ENCODE assay signal across 17 mouse cellular contexts in the genomic region with DNA sequence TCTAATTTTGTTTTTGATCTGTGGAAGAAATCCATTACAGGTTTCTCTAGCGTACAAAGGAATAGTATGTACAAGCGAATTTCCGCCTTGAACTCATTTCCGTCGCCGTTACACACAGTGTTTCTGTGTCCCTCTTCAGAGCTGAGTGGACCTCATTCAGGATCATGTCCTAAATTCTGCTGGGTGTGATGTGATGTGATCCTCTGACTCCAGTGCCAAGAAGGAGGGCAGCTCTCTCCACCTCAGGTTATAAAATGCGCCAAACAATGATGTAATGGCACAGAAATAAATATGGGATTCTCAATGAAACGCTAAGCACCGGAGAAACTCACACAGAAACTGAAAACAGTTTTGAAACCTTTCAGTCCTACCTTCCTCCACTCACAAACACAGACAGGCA. TPM values are rescaled to one million over a fixed set of nuclear protein-coding genes. Genes with fewer than 3 reads are reported as not detected.
A peak's percentile ranks its signal among the peaks of the same experiment; 100 is the strongest.
DNase-seq lines count a peak whose midpoint lies in the region; ATAC-seq and TF ChIP-seq lines count a peak whose summit lies in the region.
"Had no signal": no experiment of that assay in that cellular context is flagged by ENCODE, and none has a peak within 500 bp of the region (broad histone marks: within the 10 kb centered on the region; RNA-seq: fewer than 3 reads in every experiment).

No protein-coding gene starts in this region.

- H3K9me3 ChIP-seq in heart, embryonic 15.5 days (replicated peaks) = no peaks in the 10 kb centered on the region
- no peaks in the 10 kb centered on the region for H3K9me3 ChIP-seq in intestine, embryonic 15.5 days
- H3K9me3 ChIP-seq: hindbrain, embryonic 13.5 days; midbrain, embryonic 13.5 days had no signal

- peak overlapping the region; percentile 45 for H3K27ac ChIP-seq in heart, embryonic 15.5 days
- H3K27ac ChIP-seq in intestine, embryonic 15.5 days = peak overlapping the region; percentile 72
- peak overlapping the region; percentile 73 for H3K27ac ChIP-seq in small intestine, adult 2 months (ENCODE audit: insufficient read depth, low read depth, low read length)
- H3K27ac ChIP-seq: hindbrain, embryonic 13.5 days; kidney, postnatal 0 days; liver, embryonic 14.5 days; midbrain, embryonic 13.5 days had no signal

- no peak overlapping the region for H3K4me2 ChIP-seq in heart, embryonic 15.5 days
- peak overlapping the region; percentile 14 for H3K4me2 ChIP-seq in intestine, embryonic 15.5 days (replicated peaks)
- H3K4me2 ChIP-seq: hindbrain, embryonic 13.5 days; midbrain, embryonic 13.5 days had no signal

- peaks cover 15% of the 10 kb centered on the region for H3K4me1 ChIP-seq in heart, embryonic 15.5 days (replicated peaks)
- peaks cover 15% of the 10 kb centered on the region; the same call in 1 of the 2 replicates for H3K4me1 ChIP-seq in intestine, embryonic 15.5 days (replicated peaks)
- H3K4me1 ChIP-seq in small intestine, adult 2 months (ENCODE audit: control insufficient read depth, insufficient read depth, insufficient read length, low read length) = peaks cover 22% of the 10 kb centered on the region
- H3K4me1 ChIP-seq: hindbrain, embryonic 13.5 days; midbrain, embryonic 13.5 days had no signal

- H3K4me3 ChIP-seq in heart, embryonic 15.5 days = no peak overlapping the region
- H3K4me3 ChIP-seq in intestine, embryonic 15.5 days (replicated peaks) = no peak overlapping the region
- H3K4me3 ChIP-seq in small intestine, adult 2 months (ENCODE audit: low read depth, low read length) = no peak overlapping the region
- H3K4me3 ChIP-seq: hindbrain, embryonic 13.5 days; midbrain, embryonic 13.5 days had no signal

- no peaks in the 10 kb centered on the region for H3K27me3 ChIP-seq in heart, embryonic 15.5 days
- H3K27me3 ChIP-seq in intestine, embryonic 15.5 days (replicated peaks) = no peaks in the 10 kb centered on the region
- no peaks in the 10 kb centered on the region for H3K27me3 ChIP-seq in small intestine, adult 2 months (ENCODE audit: control insufficient read depth, insufficient read depth, low read length)
- H3K27me3 ChIP-seq: hindbrain, embryonic 13.5 days; midbrain, embryonic 13.5 days had no signal

- no peaks in the 10 kb centered on the region for H3K36me3 ChIP-seq in heart, embryonic 15.5 days
- no peaks in the 10 kb centered on the region for H3K36me3 ChIP-seq in intestine, embryonic 15.5 days
- no peaks in the 10 kb centered on the region for H3K36me3 ChIP-seq in small intestine, adult 2 months (ENCODE audit: control insufficient read depth, insufficient read depth, low read length)
- H3K36me3 ChIP-seq: hindbrain, embryonic 13.5 days; midbrain, embryonic 13.5 days had no signal

- no peak overlapping the region for H3K9ac ChIP-seq in heart, embryonic 15.5 days
- no peak overlapping the region for H3K9ac ChIP-seq in intestine, embryonic 15.5 days
- H3K9ac ChIP-seq: hindbrain, embryonic 13.5 days; liver, embryonic 14.5 days; midbrain, embryonic 13.5 days had no signal

- no peak for TF ChIP-seq POLR2A in small intestine, adult 2 months (IDR thresholded peaks at IDR 0.05; ENCODE audit: low read depth, low read length)

- ATAC-seq in heart, embryonic 15.5 days (replicated peaks; ENCODE audit: insufficient number of reproducible peaks, insufficient read depth, low FRiP score, low read depth) = no peak
- ATAC-seq in intestine, embryonic 15.5 days = no peak
- ATAC-seq: lung, postnatal 0 days; midbrain, embryonic 13.5 days had no signal

- 67% methylated on average over 9 of the region's 9 CpGs for WGBS in heart, embryonic 15.5 days
- 78% methylated on average over 9 of the region's 9 CpGs for WGBS in intestine, embryonic 15.5 days
- 57% methylated on average over 9 of the region's 9 CpGs for WGBS in small intestine, adult 2 months

- no peak for TF ChIP-seq CTCF in small intestine, adult 2 months (IDR thresholded peaks at IDR 0.05; ENCODE audit: extremely low read depth, insufficient read length, insufficient replicate concordance, low read depth, low read length)

- DNase-seq in gastrocnemius, adult 18-20 months (ENCODE audit: low spot score) = peak; percentile 71
- DNase-seq in gastrocnemius, postnatal 10 days = no peak
- DNase-seq in heart, postnatal 4 days = no peak
- DNase-seq in urinary bladder, postnatal 4 days (ENCODE audit: low spot score in 2 of 2) = no peak
- no peak for DNase-seq in Muller cell, postnatal 12 days (ENCODE audit: inconsistent ontology term)
- DNase-seq: adrenal gland, postnatal 10 days; cerebellum, adult 11-12 months; kidney, adult 11 months; retina, postnatal 1 day had no signal

RNA-seq across cellular contexts. Expression of a gene that starts 14.7 kb away (rescaled TPM):
- 10 to 100 TPM; 30.4 to 37.9 TPM for total RNA-seq in gastrocnemius, adult 18-20 months (2021)
- 10 to 100 TPM; 29.7 to 31.6 TPM for total RNA-seq in gastrocnemius, postnatal 10 days (2021)
- 22.1 and 24.1 TPM in 2 replicates for polyA plus RNA-seq in heart, embryonic 15.5 days (2015; fragmentation: Nextera tagmentation; extraction: Ambion mirVana)
- 10 to 100 TPM; 52.3 to 54.3 TPM for total RNA-seq in heart, postnatal 4 days (2021)
- polyA plus RNA-seq in intestine, embryonic 15.5 days (2015; fragmentation: Nextera tagmentation; extraction: Ambion mirVana) = 45.5 and 48.0 TPM in 2 replicates
- 12.7 and 25.7 TPM in 2 replicates for polyA plus RNA-seq in small intestine, adult 2 months (2012; rRNA removed)

RNA-seq across cellular contexts. Expression of a gene that starts 59.4 kb away (rescaled TPM):
- total RNA-seq in gastrocnemius, adult 18-20 months (2021) = 1 to 10 TPM; 4.6 to 5.2 TPM
- 1 to 10 TPM; 7.0 to 8.0 TPM for total RNA-seq in gastrocnemius, postnatal 10 days (2021)
- polyA plus RNA-seq in heart, embryonic 15.5 days (2015; fragmentation: Nextera tagmentation; extraction: Ambion mirVana) = 6.5 and 8.6 TPM in 2 replicates
- 10 to 100 TPM; 10.1 to 12.9 TPM for total RNA-seq in heart, postnatal 4 days (2021)
- polyA plus RNA-seq in intestine, embryonic 15.5 days (2015; fragmentation: Nextera tagmentation; extraction: Ambion mirVana) = 5.4 and 5.6 TPM in 2 replicates
- polyA plus RNA-seq in small intestine, adult 2 months (2012; rRNA removed) = 21.5 and 31.0 TPM in 2 replicates
